Mouse (Mus musculus) CH12.LX (cell line): ENCODE results near the gene Ror1. TPM values are rescaled to one million over a fixed set of nuclear protein-coding genes. Genes with fewer than 3 reads are reported as not detected.

Experiments used
- DNase-seq: peaks from one replicate; pipeline ENCODE4 v3.0.0-alpha.2; 2013; ENCODE audit errors: extremely low read depth
- H3K27ac ChIP-seq: 2 replicates; pipeline ENCODE4 v1.5.1; 2012; ENCODE audit warnings: low read depth, mild to moderate bottlenecking, control low read depth, moderate library complexity; ENCODE audit not compliant: insufficient read depth
- H3K27me3 ChIP-seq: replicated peaks from 2 replicates; pipeline ENCODE3; 2012; ENCODE audit warnings: inconsistent platforms
- H3K36me3 ChIP-seq, 2 experiments: replicated peaks in 1 of 2; 2 replicates each; pipeline versions ENCODE3 to v1.6.1; 2012; ENCODE audit warnings: inconsistent platforms in 1 of 2, low read length in 1 of 2, mild to moderate bottlenecking in 1 of 2, mixed read lengths in 1 of 2, moderate library complexity in 1 of 2; ENCODE audit not compliant: control insufficient read depth in 1 of 2, insufficient read depth in 1 of 2
- H3K4me1 ChIP-seq, 2 experiments: 2 replicates each; pipeline ENCODE4 v1.6.1; 2012; ENCODE audit warnings: inconsistent platforms in 1 of 2, moderate library complexity in 1 of 2; ENCODE audit not compliant: insufficient read depth in 2 of 2, control insufficient read depth in 1 of 2
- H3K4me2 ChIP-seq: 2 replicates; pipeline ENCODE4 v1.6.1; 2012; ENCODE audit warnings: low read depth, mild to moderate bottlenecking, control low read depth; ENCODE audit not compliant: poor library complexity, insufficient read depth, severe bottlenecking
- H3K4me3 ChIP-seq, 3 experiments: fragments of 150-350 bp in 1 of 3; sonication (generic) in 1 of 3; replicated peaks in 1 of 3; 2 replicates each; pipeline versions ENCODE3 to v1.5.1; 2011 to 2012; ENCODE audit warnings: low read depth in 2 of 3, low read length in 2 of 3, mild to moderate bottlenecking in 2 of 3, moderate library complexity in 2 of 3, control low read depth in 1 of 3, improper control_type of control experiment in 1 of 3, inconsistent platforms in 1 of 3, mixed read lengths in 1 of 3; ENCODE audit not compliant: poor library complexity in 1 of 3
- H3K79me2 ChIP-seq: replicated peaks from 2 replicates; pipeline ENCODE4 v1.6.1; 2012; ENCODE audit warnings: mild to moderate bottlenecking, moderate library complexity; ENCODE audit not compliant: control insufficient read depth, poor library complexity, insufficient read depth, severe bottlenecking; ENCODE audit errors: extremely low read depth
- H3K9ac ChIP-seq: 2 replicates; pipeline ENCODE4 v1.6.1; 2012; ENCODE audit warnings: low read depth, mild to moderate bottlenecking, control low read depth, moderate library complexity; ENCODE audit not compliant: insufficient read depth
- H3K9me3 ChIP-seq: replicated peaks from 2 replicates; pipeline ENCODE3; 2012; ENCODE audit warnings: low read length, inconsistent platforms, mixed read lengths
- BHLHE40 ChIP-seq: IDR thresholded peaks from 2 replicates; pipeline ENCODE4 v1.6.1; 2011; ENCODE audit warnings: mild to moderate bottlenecking, low read depth, low read length, improper control_type of control experiment
- CHD1 ChIP-seq: IDR thresholded peaks from 2 replicates; pipeline ENCODE4 v1.6.1; 2012; ENCODE audit warnings: low read depth, low read length, improper control_type of control experiment, inconsistent platforms
- CHD2 ChIP-seq: IDR thresholded peaks from 2 replicates; pipeline ENCODE4 v1.6.1; 2011; ENCODE audit warnings: low read length, improper control_type of control experiment
- CTCF ChIP-seq, 2 experiments: IDR thresholded peaks in 1 of 2; conservative IDR thresholded peaks in 1 of 2; 2 replicates each; pipeline ENCODE4 v1.5.1; 2011 to 2012; ENCODE audit warnings: low read depth in 2 of 2, low read length in 2 of 2, improper control_type of control experiment in 1 of 2, inconsistent platforms in 1 of 2, mild to moderate bottlenecking in 1 of 2, moderate library complexity in 1 of 2
- E2F4 ChIP-seq: IDR thresholded peaks from 2 replicates; pipeline ENCODE4 v1.6.1; 2011; ENCODE audit warnings: low read depth, low read length, improper control_type of control experiment; ENCODE audit not compliant: insufficient replicate concordance
- EP300 ChIP-seq: IDR thresholded peaks from 2 replicates; pipeline ENCODE4 v1.6.1; 2011; ENCODE audit warnings: low read length, improper control_type of control experiment
- ETS1 ChIP-seq: conservative IDR thresholded peaks from 2 replicates; pipeline ENCODE4 v1.6.1; 2012; ENCODE audit warnings: low read depth, mild to moderate bottlenecking, inconsistent platforms, low read length, improper control_type of control experiment, moderate library complexity
- IRF4 ChIP-seq: IDR thresholded peaks from 2 replicates; pipeline ENCODE4 v1.6.1; 2014; ENCODE audit warnings: low read depth, mild to moderate bottlenecking, inconsistent platforms, low read length, improper control_type of control experiment
- JUN ChIP-seq: IDR thresholded peaks from 2 replicates; pipeline ENCODE4 v1.6.1; 2011; ENCODE audit warnings: low read depth, mild to moderate bottlenecking, low read length, improper control_type of control experiment, moderate library complexity; ENCODE audit not compliant: insufficient read depth
- KAT2A ChIP-seq: IDR thresholded peaks from 2 replicates; pipeline ENCODE4 v1.6.1; 2012; ENCODE audit warnings: low read length, improper control_type of control experiment, inconsistent platforms; ENCODE audit not compliant: insufficient replicate concordance
- MAX ChIP-seq: IDR thresholded peaks from 2 replicates; pipeline ENCODE4 v1.6.1; 2011; ENCODE audit warnings: low read length, improper control_type of control experiment
- MAZ ChIP-seq: IDR thresholded peaks from 2 replicates; pipeline ENCODE4 v1.6.1; 2012; ENCODE audit warnings: low read depth, mild to moderate bottlenecking, inconsistent platforms, low read length, improper control_type of control experiment, moderate library complexity
- MXI1 ChIP-seq: IDR thresholded peaks from 2 replicates; pipeline ENCODE4 v1.6.1; 2011; ENCODE audit warnings: mild to moderate bottlenecking, low read depth, low read length, improper control_type of control experiment
- MYC ChIP-seq: IDR thresholded peaks from 2 replicates; pipeline ENCODE4 v1.6.1; 2011; ENCODE audit warnings: low read depth, mild to moderate bottlenecking, improper control_type of control experiment, low read length
- NELFE ChIP-seq: IDR thresholded peaks from 2 replicates; pipeline ENCODE4 v1.6.1; 2011; ENCODE audit warnings: low read depth, low read length, improper control_type of control experiment
- PAX5 ChIP-seq: IDR thresholded peaks from 2 replicates; pipeline ENCODE4 v1.6.1; 2012; ENCODE audit warnings: low read length, inconsistent platforms, mixed read lengths
- POLR2A ChIP-seq: IDR thresholded peaks from 2 replicates; pipeline ENCODE4 v1.6.1; 2011; ENCODE audit warnings: low read depth, mild to moderate bottlenecking, improper control_type of control experiment, low read length
- POLR2AphosphoS2 ChIP-seq: IDR thresholded peaks from 2 replicates; pipeline ENCODE4 v1.6.1; 2011; ENCODE audit warnings: low read depth, low read length, improper control_type of control experiment
- RCOR1 ChIP-seq: conservative IDR thresholded peaks from 2 replicates; pipeline ENCODE4 v1.6.1; 2012; ENCODE audit warnings: low read depth, mild to moderate bottlenecking, inconsistent platforms, low read length, improper control_type of control experiment
- TCF12 ChIP-seq: IDR thresholded peaks from 2 replicates; pipeline ENCODE4 v1.6.1; 2014; ENCODE audit warnings: low read depth, mild to moderate bottlenecking, inconsistent platforms, low read length, improper control_type of control experiment
- UBTF ChIP-seq: IDR thresholded peaks from 2 replicates; pipeline ENCODE4 v1.6.1; 2012; ENCODE audit warnings: low read depth, mild to moderate bottlenecking, inconsistent platforms, low read length, improper control_type of control experiment, moderate library complexity
- USF1 ChIP-seq: IDR thresholded peaks from 2 replicates; pipeline ENCODE4 v1.6.1; 2014; ENCODE audit warnings: low read depth, mild to moderate bottlenecking, inconsistent platforms, low read length, improper control_type of control experiment
- USF2 ChIP-seq: conservative IDR thresholded peaks from 2 replicates; pipeline ENCODE4 v1.6.1; 2011; ENCODE audit warnings: low read depth, low read length, improper control_type of control experiment
- ZC3H11A ChIP-seq: IDR thresholded peaks from 2 replicates; pipeline ENCODE4 v1.6.1; 2012; ENCODE audit warnings: low read depth, mild to moderate bottlenecking, inconsistent platforms, low read length, improper control_type of control experiment
- ZMIZ1 ChIP-seq: IDR thresholded peaks from 2 replicates; pipeline ENCODE4 v1.6.1; 2012; ENCODE audit warnings: low read depth, mild to moderate bottlenecking, inconsistent platforms, low read length, improper control_type of control experiment
- dilution Hi-C: fragments of 300-500 bp; cut with MboI; formaldehyde crosslinking; loops from 2 replicates; pipeline ENCODE4 v1.14.3; 2020; ENCODE audit warnings: low sequenced_read_pairs; ENCODE audit not compliant: extremely low pct_unique_long_range_greater_than_20kb, extremely low pct_ligation_motif_present
- in situ Hi-C: fragments of 300-500 bp; cut with MboI; formaldehyde crosslinking; loops from 3 replicates; pipeline ENCODE4 v1.14.3; 2019; ENCODE audit warnings: low sequenced_read_pairs, low pct_ligation_motif_present, low pct_unique_long_range_greater_than_20kb, mixed read lengths
- polyA plus RNA-seq: library from polyadenylated mRNA; unstranded; fragments of >175 nt; gene quantifications from 2 replicates; pipeline ENCODE4 v1.2.1, GENCODE M21; 2012; ENCODE audit warnings: low read depth; ENCODE audit not compliant: insufficient read length
- total RNA-seq, 2 experiments: library from RNA; depleted of rRNA; stranded (reverse); fragments of 300-350 nt in 1 of 2; fragments of >200 nt in 1 of 2; gene quantifications; 2 replicates each; pipeline ENCODE4 v1.2.3; 2012 to 2014

The Ror1 gene
- total and polyA plus RNA-seq, 3 experiments = not detected

- Histone ChIP-seq H3K27ac (no peak overlapping the region), H3K9ac (no peak overlapping the region), H3K9me3 (peaks cover 16% of the 10 kb centered on the region), H3K4me3 (no peak overlapping the region), H3K27me3 (no peaks in the 10 kb centered on the region), H3K36me3 (no peaks in the 10 kb centered on the region), H3K79me2 (no peaks in the 10 kb centered on the region), H3K4me2 (no peak overlapping the region), H3K4me1 (no peaks in the 10 kb centered on the region)
- in situ Hi-C loops (no loop called here), dilution Hi-C loops (no loop called here)
- no peak for DNase-seq
- TF ChIP-seq POLR2AphosphoS2 (no peak), BHLHE40 (no peak), TCF12 (no peak), PAX5 (no peak), MAZ (no peak), RCOR1 (no peak), CHD2 (no peak), EP300 (no peak), E2F4 (no peak), CTCF (conservative IDR thresholded peaks at IDR 0.05 in 1 of 2, IDR thresholded peaks at IDR 0.05 in 1 of 2; ENCODE audit: low read depth in 2 of 2, low read length in 2 of 2) (no peak), IRF4 (no peak), USF1 (no peak), NELFE (no peak), ZMIZ1 (no peak), MAX (no peak), JUN (no peak), POLR2A (no peak)
Observed at GRCm38 (mm10) chr4:100271059-100271735, 175.6 kb downstream of the Ror1 start.

- no peak overlapping the region for H3K27ac ChIP-seq
- H3K36me3 ChIP-seq = no peaks in the 10 kb centered on the region
- dilution Hi-C loops = no loop called here
- H3K4me3 ChIP-seq = no peak overlapping the region
- in situ Hi-C loops = no loop called here
- no peak overlapping the region for H3K9ac ChIP-seq
- H3K9me3 ChIP-seq = peaks cover 20% of the 10 kb centered on the region
- no peaks in the 10 kb centered on the region for H3K79me2 ChIP-seq
- no peak overlapping the region for H3K4me2 ChIP-seq
- H3K27me3 ChIP-seq = no peaks in the 10 kb centered on the region
- H3K4me1 ChIP-seq = no peaks in the 10 kb centered on the region
- TF ChIP-seq MYC (no peak), EP300 (no peak), ETS1 (no peak), USF2 (no peak), BHLHE40 (no peak), ZC3H11A (no peak), E2F4 (no peak), MXI1 (no peak), KAT2A (no peak), UBTF (no peak), CHD1 (no peak)
- no peak for DNase-seq
Observed at GRCm38 (mm10) chr4:100271736-100272127, 176.1 kb downstream of the Ror1 start.
